Mouse (Mus musculus): ENCODE results near the gene Add2. TPM values are rescaled to one million over a fixed set of nuclear protein-coding genes. Genes with fewer than 3 reads are reported as not detected.

Add2 gene
- polyA plus RNA-seq, 1 experiment from 2014 or later, result 127 TPM

GRCm38 (mm10) chr6:86169166-86169565 lies 140.7 kb downstream of the Add2 start:
- Histone ChIP-seq H3K9ac (replicated peaks) (no peak overlapping the region), H3K4me3 (no peak overlapping the region), H3K4me1 (peaks cover 3% of the 10 kb centered on the region; the same call in 1 of the 2 replicates), H3K27me3 (no peaks in the 10 kb centered on the region), H3K4me2 (replicated peaks) (no peak overlapping the region), H3K27ac (replicated peaks) (no peak overlapping the region), H3K9me3 (no peaks in the 10 kb centered on the region), H3K36me3 (no peaks in the 10 kb centered on the region)
- 77% methylated on average over 4 of the region's 4 CpGs for WGBS
- ATAC-seq (ENCODE audit: low FRiP score, low read depth), result no peak

Other genes starting within 250 kb of the Add2 start
- not detected in 2 replicates for gene Nat8f6, start 207.7 kb upstream of the Add2 start, polyA plus RNA-seq (2016; fragmentation: Nextera tagmentation; extraction: Ambion mirVana)
- not detected in 2 replicates for gene Nat8f5, start 207.7 kb upstream of the Add2 start, polyA plus RNA-seq (2016; fragmentation: Nextera tagmentation; extraction: Ambion mirVana)
- gene Nat8, start 196.6 kb upstream of the Add2 start, polyA plus RNA-seq (2016; fragmentation: Nextera tagmentation; extraction: Ambion mirVana), result not detected in 2 replicates
- not detected in 2 replicates for gene Nat8f2, start 159.5 kb upstream of the Add2 start, polyA plus RNA-seq (2016; fragmentation: Nextera tagmentation; extraction: Ambion mirVana)
- gene Nat8f4, start 123.8 kb upstream of the Add2 start, polyA plus RNA-seq (2016; fragmentation: Nextera tagmentation; extraction: Ambion mirVana), result 6.6 and 7.2 TPM in 2 replicates
- 35.5 and 41.4 TPM in 2 replicates for gene Tprkb, start 116.8 kb upstream of the Add2 start, polyA plus RNA-seq (2016; fragmentation: Nextera tagmentation; extraction: Ambion mirVana)
- gene Nat8f1, start 113.0 kb upstream of the Add2 start, polyA plus RNA-seq (2016; fragmentation: Nextera tagmentation; extraction: Ambion mirVana), result 8.3 and 9.5 TPM in 2 replicates
- 42.7 and 53.7 TPM in 2 replicates for gene Dusp11, start 67.0 kb upstream of the Add2 start, polyA plus RNA-seq (2016; fragmentation: Nextera tagmentation; extraction: Ambion mirVana)
- not detected in 2 replicates for gene Figla, start 12.5 kb upstream of the Add2 start, polyA plus RNA-seq (2016; fragmentation: Nextera tagmentation; extraction: Ambion mirVana)
- gene Tgfa, start 166.5 kb downstream of the Add2 start, polyA plus RNA-seq (2016; fragmentation: Nextera tagmentation; extraction: Ambion mirVana), result 1.8 TPM in 2 replicates